Mouse (Mus musculus) right cerebral cortex, postnatal 36 days (tissue): ENCODE measurements around the gene Dgkz.

Experiments used
- DNase-seq, 2 experiments: peaks; one replicate each; pipeline ENCODE4 v3.0.0; 2022; ENCODE audit warnings: low spot score in 2 of 2, mixed read lengths in 1 of 2

Dgkz gene

GRCm38 (mm10) chr2:91934826-91935525 is 40.7 kb downstream of the Dgkz start:
- peak in 1 of 2 experiments; percentile 5 for DNase-seq

- peak in 1 of 2 experiments; percentile 2 for DNase-seq
Measured at GRCm38 (mm10) chr2:91934016-91934415, 41.6 kb downstream of the Dgkz start.

- no peak for DNase-seq
Measured at GRCm38 (mm10) chr2:91933471-91933870, 42.2 kb downstream of the Dgkz start.

- DNase-seq: no peak
Measured at GRCm38 (mm10) chr2:91932737-91933350, 42.8 kb downstream of the Dgkz start.

- no peak for DNase-seq
Measured at GRCm38 (mm10) chr2:91932160-91932711, 43.4 kb downstream of the Dgkz start, which contains the start of gene Mdk. Gene Mdk, minus strand, starts transcription at chr2:91932297.

GRCm38 (mm10) chr2:91931328-91932159 is 44.1 kb downstream of the Dgkz start:
- no peak for DNase-seq

- no peak for DNase-seq
Measured at GRCm38 (mm10) chr2:91930761-91931291, 44.8 kb downstream of the Dgkz start.

GRCm38 (mm10) chr2:91929936-91930335 is 45.7 kb downstream of the Dgkz start:
- no peak for DNase-seq

- DNase-seq: no peak
Measured at GRCm38 (mm10) chr2:91929455-91929854, 46.2 kb downstream of the Dgkz start.

- no peak for DNase-seq
Measured at GRCm38 (mm10) chr2:91928534-91929350, 46.9 kb downstream of the Dgkz start.

GRCm38 (mm10) chr2:91927826-91928533 is 47.7 kb downstream of the Dgkz start:
- peak in 1 of 2 experiments; percentile 74 for DNase-seq

- DNase-seq: no peak
Measured at GRCm38 (mm10) chr2:91926949-91927348, 48.7 kb downstream of the Dgkz start, which contains the start of gene Chrm4. Gene Chrm4, plus strand, starts transcription at chr2:91927249.

- DNase-seq: peak; percentile 79 to 87
Measured at GRCm38 (mm10) chr2:91925442-91925841, 50.2 kb downstream of the Dgkz start.

GRCm38 (mm10) chr2:91924726-91925125 is 50.9 kb downstream of the Dgkz start:
- no peak for DNase-seq

GRCm38 (mm10) chr2:91923415-91924337 is 52.0 kb downstream of the Dgkz start:
- DNase-seq: no peak

- DNase-seq: no peak
Measured at GRCm38 (mm10) chr2:91922586-91923414, 52.9 kb downstream of the Dgkz start.

- peak; percentile 75 to 78 for DNase-seq
Measured at GRCm38 (mm10) chr2:91921790-91922570, 53.7 kb downstream of the Dgkz start.
